Mouse (Mus musculus) ES-E14 (cell line): ENCODE measurements around the gene Trp53tg5. TPM values are rescaled to one million over a fixed set of nuclear protein-coding genes. Genes with fewer than 3 reads are reported as not detected.
A peak's percentile ranks its signal among the peaks of the same experiment; 100 is the strongest.

ENCODE experiments used
- DNase-seq: peaks from one replicate; pipeline ENCODE4 v3.0.0-alpha.2; 2013; ENCODE audit warnings: low read depth, low spot score
- H3K27ac ChIP-seq: 2 replicates; pipeline ENCODE4 v1.5.1; 2012; ENCODE audit warnings: low read depth, mild to moderate bottlenecking, low read length, moderate library complexity, mixed read lengths; ENCODE audit not compliant: poor library complexity, insufficient read depth, severe bottlenecking
- H3K36me3 ChIP-seq: 2 replicates; pipeline ENCODE4 v1.6.1; 2012; ENCODE audit warnings: mild to moderate bottlenecking, low read length, moderate library complexity, mixed read lengths; ENCODE audit not compliant: control insufficient read depth, poor library complexity, insufficient read depth, severe bottlenecking
- H3K4me1 ChIP-seq, 2 experiments: fragments of 150-350 bp in 1 of 2; sonication (generic) in 1 of 2; 2 replicates each; pipeline ENCODE4 v1.6.1; 2012; ENCODE audit warnings: low read length in 2 of 2, mild to moderate bottlenecking in 1 of 2, mixed read lengths in 1 of 2; ENCODE audit not compliant: control insufficient read depth in 2 of 2, insufficient read depth in 2 of 2, poor library complexity in 1 of 2
- H3K4me3 ChIP-seq, 2 experiments: fragments of 150-350 bp in 1 of 2; sonication (generic) in 1 of 2; 2 replicates each; pipeline ENCODE4 v1.5.1; 2012; ENCODE audit warnings: low read length in 2 of 2, low read depth in 1 of 2, mild to moderate bottlenecking in 1 of 2, mixed read lengths in 1 of 2; ENCODE audit not compliant: insufficient read depth in 1 of 2, poor library complexity in 1 of 2, severe bottlenecking in 1 of 2
- H3K9ac ChIP-seq: 2 replicates; pipeline ENCODE4 v1.6.1; 2012; ENCODE audit warnings: low read depth, mild to moderate bottlenecking, low read length, mixed read lengths; ENCODE audit not compliant: poor library complexity, insufficient read depth, severe bottlenecking
- H3K9me3 ChIP-seq: fragments of 150-350 bp; sonication (generic); 2 replicates; pipeline ENCODE4 v1.6.1; 2012; ENCODE audit warnings: low read depth, mild to moderate bottlenecking, low read length; ENCODE audit not compliant: control insufficient read depth, insufficient read depth
- CHD2 ChIP-seq: IDR thresholded peaks from 2 replicates; pipeline ENCODE4 v1.6.1; 2014; ENCODE audit warnings: mild to moderate bottlenecking, low read depth, low read length, inconsistent platforms
- HCFC1 ChIP-seq: IDR thresholded peaks from 2 replicates; pipeline ENCODE4 v1.6.1; 2012; ENCODE audit warnings: low read length, inconsistent platforms, borderline replicate concordance; ENCODE audit not compliant: insufficient read depth
- MAFK ChIP-seq: IDR thresholded peaks from 2 replicates; pipeline ENCODE4 v1.6.1; 2014; ENCODE audit warnings: mild to moderate bottlenecking, low read depth, low read length, inconsistent platforms; ENCODE audit not compliant: insufficient read depth
- ZC3H11A ChIP-seq: IDR thresholded peaks from 2 replicates; pipeline ENCODE4 v1.6.1; 2012; ENCODE audit warnings: low read depth, mild to moderate bottlenecking, inconsistent platforms, low read length, borderline replicate concordance
- ZNF384 ChIP-seq: IDR thresholded peaks from 2 replicates; pipeline ENCODE4 v1.6.1; 2012; ENCODE audit warnings: low read depth, low read length, inconsistent platforms
- in situ Hi-C, 2 experiments: fragments of 600-800 bp; cut with MboI; formaldehyde crosslinking; loops; one replicate each; pipeline ENCODE4 v1.15.1; 2025; ENCODE audit warnings: low sequenced_read_pairs in 2 of 2, inconsistent platforms in 1 of 2; ENCODE audit not compliant: unreplicated experiment in 2 of 2
- total RNA-seq: library from RNA; depleted of rRNA; stranded (reverse); fragments of 300-350 nt; gene quantifications from 2 replicates; pipeline ENCODE4 v1.2.3, GENCODE M21; 2012

Trp53tg5 gene
- total RNA-seq, 1 experiment, result 0.22 TPM

DNA sequence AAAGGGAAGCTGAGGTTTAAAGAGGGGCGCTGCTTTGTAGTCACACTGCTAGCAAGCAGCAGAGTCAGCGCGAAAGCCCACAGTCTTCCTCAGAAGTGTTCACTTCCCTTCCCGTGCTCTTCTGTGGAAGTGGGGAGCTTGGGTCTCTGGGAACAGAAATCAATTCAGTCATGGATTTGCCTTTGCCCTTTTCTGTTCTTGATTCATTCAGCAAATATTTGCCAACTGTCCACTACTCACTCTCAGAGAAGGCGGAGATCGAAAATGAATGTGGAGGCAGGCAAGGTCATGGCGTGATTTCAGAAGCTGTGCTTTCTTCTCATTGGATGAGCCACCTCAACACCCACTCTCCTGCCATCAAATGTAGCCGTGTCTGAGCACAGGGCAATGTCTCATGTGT, 15.0 kb downstream of the Trp53tg5 start:
- no peak for TF ChIP-seq ZC3H11A
- TF ChIP-seq ZNF384, result no peak
- no peak for TF ChIP-seq CHD2
- no peak for TF ChIP-seq HCFC1
- in situ Hi-C loops, result no loop called here

DNA sequence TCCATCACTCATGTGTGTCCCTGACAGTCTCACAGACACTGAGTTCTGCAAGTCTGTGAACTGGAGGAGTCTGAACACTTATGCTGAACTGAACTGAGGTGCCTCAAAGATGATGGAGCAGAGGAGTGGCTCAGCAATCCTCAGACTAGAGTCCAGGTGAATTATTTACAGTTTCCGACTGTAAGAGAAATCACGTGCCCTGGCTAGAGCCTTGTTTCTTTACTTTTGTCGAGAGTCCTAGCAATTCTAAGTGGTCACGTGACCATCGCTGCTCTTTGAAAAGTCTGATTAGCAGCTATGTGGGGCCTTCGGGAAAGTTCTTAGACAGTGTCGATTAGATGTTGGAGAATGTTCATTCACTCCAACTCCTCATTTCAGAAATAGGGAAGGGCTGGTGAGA, 15.6 kb downstream of the Trp53tg5 start:
- in situ Hi-C loops, result no loop called here
- TF ChIP-seq CHD2 (no peak), ZC3H11A (no peak), MAFK (no peak)
- H3K4me1 ChIP-seq, result peaks cover 10 to 29% of the 10 kb centered on the region in 2 experiments; a peak in 3 of 4 replicates
- DNase-seq, result no peak
- no peaks in the 10 kb centered on the region for H3K9me3 ChIP-seq
- H3K36me3 ChIP-seq, result no peaks in the 10 kb centered on the region
- no peak overlapping the region for H3K4me3 ChIP-seq
- no peak overlapping the region for H3K27ac ChIP-seq
- peak overlapping the region; percentile 26; the same call in 1 of the 2 replicates for H3K9ac ChIP-seq

More for the DNA sequence above, 15.0 kb downstream of the Trp53tg5 start:
- Histone ChIP-seq H3K9ac (no peak overlapping the region), H3K4me3 (no peak overlapping the region), H3K9me3 (no peaks in the 10 kb centered on the region), H3K36me3 (no peaks in the 10 kb centered on the region; the same call in 1 of the 2 replicates), H3K4me1 (peaks cover 8 to 24% of the 10 kb centered on the region in 2 experiments; a peak in 3 of 4 replicates), H3K27ac (no peak overlapping the region)
- DNase-seq, result no peak

DNA sequence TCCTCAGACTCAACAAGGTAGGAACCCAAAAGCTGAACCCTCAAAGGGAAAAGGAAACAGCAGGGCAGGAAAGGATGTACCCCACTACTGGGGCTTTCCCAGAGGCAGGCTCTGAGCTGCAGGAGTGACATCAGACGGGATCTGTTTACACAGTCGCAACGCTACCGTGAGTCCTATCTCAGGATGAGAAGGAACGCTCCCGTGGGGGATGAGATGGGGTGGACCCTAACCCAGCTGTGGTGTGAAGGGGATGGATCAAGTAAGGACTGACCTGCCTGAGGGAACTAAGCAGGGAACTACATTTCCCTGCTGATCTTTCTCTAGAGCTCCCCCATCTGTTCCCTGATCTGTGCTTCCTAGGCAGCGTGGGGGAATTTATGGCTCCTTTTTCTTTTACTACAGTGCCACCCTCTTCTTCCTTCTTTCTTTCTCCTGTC, 16.6 kb downstream of the Trp53tg5 start, which contains the start of gene Sys1:
Gene Sys1 (plus strand): TSS at position 101 of the 437 bp plus-strand sequence.
- DNase-seq, result no peak
- Histone ChIP-seq H3K27ac (no peak within 1 kb of the TSS), H3K36me3 (no peaks in the 10 kb centered on the region)

DNA sequence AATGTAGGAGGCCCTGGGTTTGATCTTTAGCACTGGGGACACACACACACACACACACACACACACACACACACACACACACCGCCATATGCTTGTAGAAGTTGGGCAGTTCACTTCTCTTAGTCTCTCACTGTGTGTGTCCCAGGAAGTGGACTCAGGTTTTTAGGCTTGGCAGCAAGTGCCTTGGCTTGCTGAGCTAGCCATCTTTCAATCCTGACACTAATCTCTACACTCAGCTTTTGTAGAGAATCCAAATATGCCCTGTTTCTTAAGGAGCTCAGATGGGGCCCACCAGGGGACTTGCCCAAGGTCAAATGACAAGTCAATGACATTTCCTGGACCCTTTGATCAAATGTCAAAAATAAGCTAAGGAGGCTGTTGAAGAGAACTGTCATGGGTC, 17.1 kb downstream of the Trp53tg5 start:
- H3K36me3 ChIP-seq, result no peaks in the 10 kb centered on the region
- in situ Hi-C loops, result no loop called here
- H3K27ac ChIP-seq, result no peak overlapping the region
- H3K4me3 ChIP-seq, result no peak overlapping the region
- DNase-seq, result no peak
- H3K9ac ChIP-seq, result no peak overlapping the region
- H3K9me3 ChIP-seq, result no peaks in the 10 kb centered on the region
- peaks cover 10 to 38% of the 10 kb centered on the region in 2 experiments for H3K4me1 ChIP-seq
- no peak for TF ChIP-seq MAFK
- no peak for TF ChIP-seq ZNF384
- TF ChIP-seq HCFC1, result no peak
- no peak for TF ChIP-seq CHD2
- no peak for TF ChIP-seq ZC3H11A

More for the DNA sequence above, 16.6 kb downstream of the Trp53tg5 start, which contains the start of gene Sys1:
- H3K4me1 ChIP-seq, result peaks cover 10 to 36% of the 10 kb centered on the region in 2 experiments
- TF ChIP-seq ZNF384 (no peak), HCFC1 (no peak), ZC3H11A (no peak), MAFK (no peak)
- no peaks in the 10 kb centered on the region for H3K9me3 ChIP-seq
- in situ Hi-C loops, result no loop called here
- peak within 1 kb of the TSS; percentile 46 for H3K9ac ChIP-seq
- H3K4me3 ChIP-seq, result peak within 1 kb of the TSS; percentile 46 to 51; a peak in 2 of 4 replicates
